Mouse (Mus musculus) heart, embryonic 16.5 days (tissue): ENCODE measurements around the gene Mrpl48. TPM values are rescaled to one million over a fixed set of nuclear protein-coding genes. Genes with fewer than 3 reads are reported as not detected.
A peak's percentile ranks its signal among the peaks of the same experiment; 100 is the strongest.

Source experiments
- ATAC-seq: fragments of 200-750 bp; cut with Nextera tagmentation; replicated peaks from 2 replicates; pipeline ENCODE4 v1.8.0; 2017; ENCODE audit warnings: moderate number of reproducible peaks; ENCODE audit not compliant: insufficient read depth, low FRiP score; ENCODE audit errors: extremely low read depth
- H3K27ac ChIP-seq: fragments of 300-500 bp; sonication (generic); 2 replicates; pipeline ENCODE4 v1.5.1; 2014; ENCODE audit warnings: mild to moderate bottlenecking, low read length, control low read depth, moderate library complexity
- H3K27me3 ChIP-seq: fragments of 300-500 bp; sonication (generic); 2 replicates; pipeline ENCODE4 v1.6.1; 2014; ENCODE audit warnings: low read length, mixed read lengths; ENCODE audit not compliant: control insufficient read depth, insufficient read depth
- H3K36me3 ChIP-seq: fragments of 300-500 bp; sonication (generic); 2 replicates; pipeline ENCODE4 v1.6.1; 2014; ENCODE audit not compliant: control insufficient read depth, insufficient read depth
- H3K4me1 ChIP-seq: fragments of 300-500 bp; sonication (generic); 2 replicates; pipeline ENCODE4 v1.6.1; 2014; ENCODE audit warnings: low read length, mixed read lengths; ENCODE audit not compliant: control insufficient read depth, insufficient read depth
- H3K4me2 ChIP-seq: fragments of 300-500 bp; sonication (generic); 2 replicates; pipeline ENCODE4 v1.6.1; 2014; ENCODE audit warnings: low read depth, mild to moderate bottlenecking, control low read depth, low read length
- H3K4me3 ChIP-seq: fragments of 300-500 bp; sonication (generic); 2 replicates; pipeline ENCODE4 v1.5.1; 2014; ENCODE audit warnings: mild to moderate bottlenecking, control low read depth, low read length
- H3K9ac ChIP-seq: fragments of 300-500 bp; sonication (generic); 2 replicates; pipeline ENCODE4 v1.6.1; 2014; ENCODE audit warnings: low read length, control low read depth
- H3K9me3 ChIP-seq: fragments of 300-500 bp; sonication (generic); replicated peaks from 2 replicates; pipeline ENCODE4 v1.6.1; 2016; ENCODE audit warnings: low read length; ENCODE audit not compliant: control insufficient read depth
- WGBS: fragments of 180-500 bp; shearing (Covaris S2); extraction: QIAGEN DNeasy Blood & Tissue Kit; methylation state at CpG from one replicate; pipeline ENCODE4 v1.1.7; 2014; 5-methylcytosine and 5-hydroxymethylcytosine counted together
- polyA plus RNA-seq: library from polyadenylated mRNA; unstranded; fragments of >200 nt; fragmentation: Nextera tagmentation; extraction: Ambion mirVana; gene quantifications from 2 replicates; pipeline ENCODE4 v1.2.1, GENCODE M21; 2015

Gene Mrpl48
- polyA plus RNA-seq, 1 experiment from 2014 or later = 93.5 TPM

DNA sequence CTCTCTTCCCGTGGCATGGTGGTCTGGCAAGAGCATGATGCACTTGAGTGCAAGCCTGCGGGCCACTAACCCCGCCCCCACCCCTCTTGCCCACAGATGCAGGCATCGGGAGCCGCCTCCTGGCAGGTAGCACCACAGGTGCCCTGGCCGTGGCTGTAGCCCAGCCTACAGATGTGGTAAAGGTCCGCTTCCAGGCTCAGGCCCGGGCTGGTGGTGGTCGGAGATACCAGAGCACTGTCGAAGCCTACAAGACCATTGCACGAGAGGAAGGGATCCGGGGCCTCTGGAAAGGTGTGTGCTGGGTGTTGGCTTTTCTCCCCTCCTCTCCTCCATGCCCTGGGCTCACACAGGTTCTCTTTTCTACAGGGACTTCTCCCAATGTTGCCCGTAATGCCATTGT, 110.1 kb downstream of the Mrpl48 start:
- ATAC-seq = no peak
- no peak overlapping the region for H3K27ac ChIP-seq
- WGBS = 89% methylated on average over 13 of the region's 13 CpGs
- H3K9me3 ChIP-seq = no peaks in the 10 kb centered on the region
- H3K4me2 ChIP-seq = no peak overlapping the region
- H3K4me3 ChIP-seq = no peak overlapping the region
- H3K27me3 ChIP-seq = no peaks in the 10 kb centered on the region
- peaks cover 5% of the 10 kb centered on the region for H3K36me3 ChIP-seq
- H3K9ac ChIP-seq = no peak overlapping the region
- peaks cover 27% of the 10 kb centered on the region for H3K4me1 ChIP-seq

DNA sequence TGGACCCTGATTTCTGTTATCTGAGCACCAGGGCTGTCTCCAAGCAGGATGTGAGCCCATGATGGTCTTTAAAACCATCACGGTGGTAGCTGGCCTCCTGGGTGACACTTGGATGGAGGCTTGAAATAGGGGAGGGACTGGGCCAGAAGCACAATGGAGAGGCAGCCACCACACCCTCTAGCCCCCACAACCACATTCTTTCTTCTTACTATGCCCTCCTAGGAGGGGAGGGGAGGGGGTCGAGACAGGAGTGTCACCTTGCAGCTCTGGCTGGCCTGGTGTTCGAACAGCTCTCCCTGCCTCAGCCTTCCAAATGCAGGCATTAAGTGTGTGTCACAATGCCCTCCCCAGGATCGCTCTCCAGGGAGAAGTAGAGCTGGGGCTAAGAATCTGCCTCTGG, 110.7 kb downstream of the Mrpl48 start:
- Histone ChIP-seq H3K4me2 (no peak overlapping the region), H3K36me3 (peaks cover 5% of the 10 kb centered on the region), H3K9me3 (no peaks in the 10 kb centered on the region), H3K9ac (no peak overlapping the region), H3K27ac (no peak overlapping the region), H3K27me3 (no peaks in the 10 kb centered on the region), H3K4me3 (no peak overlapping the region), H3K4me1 (peaks cover 27% of the 10 kb centered on the region)
- 74% methylated on average over 4 of the region's 4 CpGs for WGBS
- no peak for ATAC-seq

DNA sequence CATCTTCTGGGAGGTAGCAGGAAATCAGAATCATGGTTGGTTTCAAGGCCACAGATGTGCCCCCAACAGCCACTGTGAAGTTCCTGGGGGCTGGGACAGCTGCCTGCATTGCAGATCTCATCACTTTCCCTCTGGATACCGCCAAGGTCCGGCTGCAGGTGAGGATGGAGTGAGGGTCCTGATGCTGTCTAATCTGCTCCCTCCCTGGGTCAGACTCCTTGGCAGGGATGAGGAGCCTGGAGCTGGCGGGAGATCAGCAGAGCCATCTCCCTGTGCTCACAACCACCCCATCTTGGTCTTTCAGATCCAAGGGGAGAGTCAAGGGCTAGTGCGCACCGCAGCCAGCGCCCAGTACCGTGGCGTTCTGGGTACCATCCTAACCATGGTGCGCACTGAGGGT, 111.3 kb downstream of the Mrpl48 start:
- no peaks in the 10 kb centered on the region for H3K9me3 ChIP-seq
- 93% methylated on average over 9 of the region's 9 CpGs for WGBS
- ATAC-seq = no peak
- H3K4me1 ChIP-seq = peaks cover 30% of the 10 kb centered on the region
- H3K9ac ChIP-seq = no peak overlapping the region
- peak overlapping the region; percentile 77; the same call in 1 of the 2 replicates for H3K4me2 ChIP-seq
- H3K27ac ChIP-seq = no peak overlapping the region
- H3K27me3 ChIP-seq = no peaks in the 10 kb centered on the region
- H3K36me3 ChIP-seq = peaks cover 5% of the 10 kb centered on the region
- H3K4me3 ChIP-seq = no peak overlapping the region

- ATAC-seq = no peak
- Histone ChIP-seq H3K36me3 (peaks cover 5% of the 10 kb centered on the region), H3K4me3 (peak overlapping the region; percentile 55), H3K4me1 (peaks cover 30% of the 10 kb centered on the region), H3K4me2 (peak overlapping the region; percentile 77), H3K9ac (0 out of 2 replicates have a peak overlapping the region, but pooled peaks have one; percentile 44), H3K27me3 (no peaks in the 10 kb centered on the region), H3K27ac (peak overlapping the region; percentile 67), H3K9me3 (no peaks in the 10 kb centered on the region)
- WGBS = 56% methylated on average over 6 of the region's 6 CpGs
These were observed 111.7 kb downstream of the Mrpl48 start for GRCm38 (mm10) chr7:100496371-100496770.

Other genes starting within 250 kb of the Mrpl48 start
- 14.1 and 14.5 TPM in 2 replicates for gene C2cd3, start 236.1 kb downstream of the Mrpl48 start, polyA plus RNA-seq
- 60.9 and 68.9 TPM in 2 replicates for gene Ppme1, start 236.0 kb downstream of the Mrpl48 start, polyA plus RNA-seq
- gene Ucp3, start 135.3 kb downstream of the Mrpl48 start, polyA plus RNA-seq = 0.25 and 0.30 TPM in 2 replicates
- 150 and 195 TPM in 2 replicates for gene Ucp2, start 115.0 kb downstream of the Mrpl48 start, polyA plus RNA-seq
- gene Dnajb13, start 93.3 kb downstream of the Mrpl48 start, polyA plus RNA-seq = 0.85 and 1.5 TPM in 2 replicates
- 18.7 and 24.0 TPM in 2 replicates for gene Coa4, start 71.2 kb downstream of the Mrpl48 start, polyA plus RNA-seq
- gene Rab6a, start 891 bp downstream of the Mrpl48 start, polyA plus RNA-seq = 75.8 and 76.5 TPM in 2 replicates
- gene Plekhb1, start 54.1 kb upstream of the Mrpl48 start, polyA plus RNA-seq = 2.7 and 2.8 TPM in 2 replicates
- gene Fam168a, start 98.3 kb upstream of the Mrpl48 start, polyA plus RNA-seq = 25.6 and 27.2 TPM in 2 replicates